Comparison of ENCODE assay signal across 35 mouse cellular contexts in genomic region chr5:19999912-20000311, GRCm38 (mm10).
"Had no signal": no experiment of that assay in that cellular context is flagged by ENCODE, and none has a peak within 500 bp of the region (broad histone marks: within the 10 kb centered on the region; RNA-seq: fewer than 3 reads in every experiment).

No protein-coding gene starts in this region.

- H3K27ac ChIP-seq: heart, embryonic 13.5 days; heart, embryonic 15.5 days; hindbrain, embryonic 10.5 days; hindbrain, embryonic 12.5 days; hindbrain, embryonic 13.5 days; hindbrain, embryonic 14.5 days; hindbrain, embryonic 15.5 days; hindbrain, postnatal 0 days; intestine, embryonic 15.5 days; kidney, embryonic 15.5 days; kidney, postnatal 0 days; left cerebral cortex, adult 2 months had no signal

- H3K4me1 ChIP-seq: heart, embryonic 12.5 days; heart, embryonic 13.5 days; heart, embryonic 15.5 days; hindbrain, embryonic 10.5 days; hindbrain, embryonic 12.5 days; hindbrain, embryonic 13.5 days; intestine, embryonic 15.5 days; kidney, embryonic 15.5 days had no signal

- H3K4me3 ChIP-seq: heart, embryonic 12.5 days; heart, embryonic 13.5 days; heart, embryonic 15.5 days; hindbrain, embryonic 10.5 days; hindbrain, embryonic 12.5 days; hindbrain, embryonic 13.5 days; hindbrain, embryonic 15.5 days; intestine, embryonic 15.5 days; kidney, embryonic 15.5 days; layer of hippocampus, adult 2 months; left cerebral cortex, adult 2 months had no signal

- H3K36me3 ChIP-seq: heart, embryonic 12.5 days; heart, embryonic 13.5 days; heart, embryonic 15.5 days; hindbrain, embryonic 10.5 days; hindbrain, embryonic 12.5 days; hindbrain, embryonic 13.5 days; hindbrain, embryonic 15.5 days; intestine, embryonic 15.5 days; kidney, embryonic 15.5 days had no signal

- H3K4me2 ChIP-seq: heart, embryonic 11.5 days; heart, embryonic 12.5 days; heart, embryonic 13.5 days; heart, embryonic 15.5 days; hindbrain, embryonic 12.5 days; hindbrain, embryonic 13.5 days; hindbrain, embryonic 14.5 days; hindbrain, embryonic 15.5 days; intestine, embryonic 15.5 days; kidney, embryonic 15.5 days had no signal

- H3K9me3 ChIP-seq: heart, embryonic 12.5 days; heart, embryonic 13.5 days; heart, embryonic 15.5 days; hindbrain, embryonic 10.5 days; hindbrain, embryonic 12.5 days; hindbrain, embryonic 13.5 days; hindbrain, embryonic 15.5 days; intestine, embryonic 15.5 days; kidney, embryonic 15.5 days had no signal

- H3K9ac ChIP-seq: heart, embryonic 12.5 days; heart, embryonic 13.5 days; heart, embryonic 15.5 days; hindbrain, embryonic 12.5 days; hindbrain, embryonic 13.5 days; hindbrain, embryonic 14.5 days; hindbrain, embryonic 15.5 days; intestine, embryonic 15.5 days; kidney, embryonic 15.5 days had no signal

- DNase-seq: heart, postnatal 10 days; heart, postnatal 14 days; heart, postnatal 36 days; heart, postnatal 4 days; kidney, adult 11 months; kidney, adult 18-20 months; kidney, adult 2 months; kidney, adult 8-10 months; kidney, adult 9 months; kidney, postnatal 10 days; kidney, postnatal 14 days; kidney, postnatal 25 days; kidney, postnatal 36 days; kidney, postnatal 4 days; layer of hippocampus, adult 9-11 months; layer of hippocampus, postnatal 36 days had no signal

- H3K27me3 ChIP-seq: heart, embryonic 12.5 days; heart, embryonic 13.5 days; heart, embryonic 15.5 days; hindbrain, embryonic 12.5 days; hindbrain, embryonic 13.5 days; hindbrain, embryonic 15.5 days; intestine, embryonic 15.5 days; kidney, embryonic 15.5 days had no signal

- ATAC-seq: hindbrain, embryonic 16.5 days; hindbrain, postnatal 0 days; inflammation-experienced regulatory T-cells, adult 6 months; intestine, embryonic 15.5 days; intestine, embryonic 16.5 days; intestine, postnatal 0 days had no signal
